Mouse (Mus musculus) hindbrain, embryonic 15.5 days (tissue): ENCODE measurements around the gene Asap3. TPM values are rescaled to one million over a fixed set of nuclear protein-coding genes. Genes with fewer than 3 reads are reported as not detected.

Experiments
- ATAC-seq: fragments of 200-750 bp; cut with Nextera tagmentation; 2 replicates; pipeline ENCODE4 v1.8.0; 2017; ENCODE audit warnings: low read depth, moderate number of reproducible peaks, moderate TSS enrichment; ENCODE audit not compliant: low FRiP score
- H3K27ac ChIP-seq: fragments of 300-500 bp; sonication (generic); replicated peaks from 2 replicates; pipeline ENCODE4 v1.5.1; 2015; ENCODE audit warnings: mild to moderate bottlenecking, inconsistent platforms
- H3K27me3 ChIP-seq: fragments of 300-500 bp; sonication (generic); 2 replicates; pipeline ENCODE4 v1.6.1; 2015; ENCODE audit warnings: control low read depth, inconsistent platforms
- H3K36me3 ChIP-seq: fragments of 300-500 bp; sonication (generic); 2 replicates; pipeline ENCODE4 v1.6.1; 2015; ENCODE audit warnings: control low read depth, inconsistent platforms
- H3K4me1 ChIP-seq: fragments of 300-500 bp; sonication (generic); replicated peaks from 2 replicates; pipeline ENCODE4 v1.6.1; 2015; ENCODE audit warnings: control low read depth, inconsistent platforms
- H3K4me2 ChIP-seq: fragments of 300-500 bp; sonication (generic); 2 replicates; pipeline ENCODE4 v1.6.1; 2015; ENCODE audit warnings: moderate library complexity, mild to moderate bottlenecking, inconsistent platforms
- H3K4me3 ChIP-seq: fragments of 300-500 bp; sonication (generic); 2 replicates; pipeline ENCODE4 v1.5.1; 2015; ENCODE audit warnings: mild to moderate bottlenecking, inconsistent platforms
- H3K9ac ChIP-seq: fragments of 300-500 bp; sonication (generic); 2 replicates; pipeline ENCODE4 v1.6.1; 2015; ENCODE audit warnings: inconsistent platforms
- H3K9me3 ChIP-seq: fragments of 300-500 bp; sonication (generic); 2 replicates; pipeline ENCODE4 v1.6.1; 2016; ENCODE audit warnings: control low read depth, inconsistent platforms
- WGBS: fragments of 180-500 bp; shearing (Covaris S2); methylation state at CpG from one replicate; pipeline ENCODE4 v1.1.7; 2015; 5-methylcytosine and 5-hydroxymethylcytosine counted together
- polyA plus RNA-seq: library from polyadenylated mRNA; unstranded; fragments of >200 nt; fragmentation: Nextera tagmentation; extraction: Ambion mirVana; gene quantifications from 2 replicates; pipeline ENCODE4 v1.2.1, GENCODE M21; 2015

Asap3 gene
- polyA plus RNA-seq, 1 experiment from 2014 or later = 5.8 TPM

- Histone ChIP-seq H3K27ac (no peak overlapping the region), H3K4me3 (peak overlapping the region; percentile 36), H3K9ac (peak overlapping the region; percentile 8; the same call in 1 of the 2 replicates), H3K4me2 (peak overlapping the region; percentile 67), H3K4me1 (peaks cover 31% of the 10 kb centered on the region), H3K27me3 (peaks cover 60% of the 10 kb centered on the region), H3K36me3 (no peaks in the 10 kb centered on the region), H3K9me3 (no peaks in the 10 kb centered on the region)
- ATAC-seq = no peak
- under 1% methylated on average over 36 of the region's 37 CpGs for WGBS
Measured at GRCm38 (mm10) chr4:136248464-136249331, 42.5 kb downstream of the Asap3 start.

GRCm38 (mm10) chr4:136249332-136249647 lies 43.1 kb downstream of the Asap3 start:
- peaks cover 31% of the 10 kb centered on the region for H3K4me1 ChIP-seq
- H3K27me3 ChIP-seq = peaks cover 60% of the 10 kb centered on the region
- peak overlapping the region; percentile 67 for H3K4me2 ChIP-seq
- peak overlapping the region; percentile 36 for H3K4me3 ChIP-seq
- H3K36me3 ChIP-seq = no peaks in the 10 kb centered on the region
- H3K27ac ChIP-seq = no peak overlapping the region
- ATAC-seq = no peak
- H3K9ac ChIP-seq = no peak overlapping the region
- 10% methylated on average over 11 of the region's 11 CpGs for WGBS
- H3K9me3 ChIP-seq = no peaks in the 10 kb centered on the region

GRCm38 (mm10) chr4:136249780-136250179 lies 43.6 kb downstream of the Asap3 start:
- H3K27ac ChIP-seq = no peak overlapping the region
- H3K4me3 ChIP-seq = no peak overlapping the region
- WGBS = 45% methylated on average over 9 of the region's 9 CpGs
- no peak overlapping the region for H3K4me2 ChIP-seq
- H3K36me3 ChIP-seq = no peaks in the 10 kb centered on the region
- H3K9me3 ChIP-seq = no peaks in the 10 kb centered on the region
- H3K27me3 ChIP-seq = peaks cover 57% of the 10 kb centered on the region
- H3K4me1 ChIP-seq = peaks cover 31% of the 10 kb centered on the region
- H3K9ac ChIP-seq = no peak overlapping the region
- no peak for ATAC-seq

GRCm38 (mm10) chr4:136255919-136256318 lies 49.8 kb downstream of the Asap3 start:
- Histone ChIP-seq H3K4me1 (peaks cover 5% of the 10 kb centered on the region), H3K27ac (no peak overlapping the region), H3K4me3 (no peak overlapping the region), H3K27me3 (no peaks in the 10 kb centered on the region), H3K9ac (no peak overlapping the region), H3K4me2 (no peak overlapping the region), H3K36me3 (no peaks in the 10 kb centered on the region), H3K9me3 (no peaks in the 10 kb centered on the region)
- 24% methylated on average over 6 of the region's 6 CpGs for WGBS
- ATAC-seq = no peak

GRCm38 (mm10) chr4:136256696-136257095 lies 50.5 kb downstream of the Asap3 start:
- Histone ChIP-seq H3K27ac (no peak overlapping the region), H3K4me1 (peaks cover 5% of the 10 kb centered on the region), H3K4me3 (no peak overlapping the region), H3K27me3 (no peaks in the 10 kb centered on the region), H3K9me3 (no peaks in the 10 kb centered on the region), H3K4me2 (no peak overlapping the region), H3K9ac (no peak overlapping the region), H3K36me3 (no peaks in the 10 kb centered on the region)
- ATAC-seq = no peak
- 85% methylated on average over 10 of the region's 10 CpGs for WGBS

GRCm38 (mm10) chr4:136259916-136260315 lies 53.8 kb downstream of the Asap3 start:
- no peak overlapping the region for H3K27ac ChIP-seq
- H3K9ac ChIP-seq = no peak overlapping the region
- no peak for ATAC-seq
- no peak overlapping the region for H3K4me3 ChIP-seq
- no peaks in the 10 kb centered on the region for H3K9me3 ChIP-seq
- H3K4me1 ChIP-seq = peaks cover 5% of the 10 kb centered on the region
- no peaks in the 10 kb centered on the region for H3K27me3 ChIP-seq
- whole genome bisulfite sequencing = 57% methylated on average over 3 of the region's 3 CpGs
- H3K4me2 ChIP-seq = no peak overlapping the region
- no peaks in the 10 kb centered on the region for H3K36me3 ChIP-seq

- Histone ChIP-seq H3K9ac (no peak overlapping the region), H3K9me3 (no peaks in the 10 kb centered on the region), H3K27ac (no peak overlapping the region), H3K4me2 (0 out of 2 replicates have a peak overlapping the region, but pooled peaks have one; percentile 21), H3K27me3 (no peaks in the 10 kb centered on the region), H3K36me3 (no peaks in the 10 kb centered on the region), H3K4me1 (peaks cover 5% of the 10 kb centered on the region), H3K4me3 (no peak overlapping the region)
- 34% methylated on average over 10 of the region's 10 CpGs for WGBS
- peak; percentile 76; the same call in 1 of the 2 replicates for ATAC-seq
Measured at GRCm38 (mm10) chr4:136260491-136261180, 54.5 kb downstream of the Asap3 start.

- Histone ChIP-seq H3K27me3 (no peaks in the 10 kb centered on the region), H3K4me1 (peaks cover 5% of the 10 kb centered on the region), H3K9ac (no peak overlapping the region), H3K36me3 (no peaks in the 10 kb centered on the region), H3K4me2 (no peak overlapping the region), H3K4me3 (no peak overlapping the region), H3K9me3 (no peaks in the 10 kb centered on the region), H3K27ac (no peak overlapping the region)
- 81% methylated on average over 10 of the region's 10 CpGs for WGBS
- ATAC-seq = no peak
Measured at GRCm38 (mm10) chr4:136261912-136262311, 55.7 kb downstream of the Asap3 start.

- ATAC-seq = no peak
- H3K4me2 ChIP-seq = no peak overlapping the region
- no peaks in the 10 kb centered on the region for H3K36me3 ChIP-seq
- H3K27ac ChIP-seq = no peak overlapping the region
- H3K9me3 ChIP-seq = no peaks in the 10 kb centered on the region
- peaks cover 5% of the 10 kb centered on the region for H3K4me1 ChIP-seq
- H3K9ac ChIP-seq = no peak overlapping the region
- H3K4me3 ChIP-seq = no peak overlapping the region
- H3K27me3 ChIP-seq = no peaks in the 10 kb centered on the region
- WGBS = 95% methylated on average over 4 of the region's 4 CpGs
Measured at GRCm38 (mm10) chr4:136263555-136263954, 57.4 kb downstream of the Asap3 start.

GRCm38 (mm10) chr4:136266716-136267343 lies 60.7 kb downstream of the Asap3 start:
- Histone ChIP-seq H3K4me1 (no peaks in the 10 kb centered on the region), H3K36me3 (no peaks in the 10 kb centered on the region), H3K4me3 (no peak overlapping the region), H3K9ac (no peak overlapping the region), H3K9me3 (no peaks in the 10 kb centered on the region), H3K4me2 (no peak overlapping the region), H3K27me3 (no peaks in the 10 kb centered on the region), H3K27ac (no peak overlapping the region)
- ATAC-seq = no peak
- 84% methylated on average over 9 of the region's 9 CpGs for WGBS

- Histone ChIP-seq H3K36me3 (no peaks in the 10 kb centered on the region), H3K4me1 (no peaks in the 10 kb centered on the region), H3K9me3 (no peaks in the 10 kb centered on the region), H3K27ac (no peak overlapping the region), H3K27me3 (no peaks in the 10 kb centered on the region), H3K9ac (no peak overlapping the region), H3K4me3 (no peak overlapping the region), H3K4me2 (no peak overlapping the region)
- no peak for ATAC-seq
- 89% methylated on average over 1 of the region's 1 CpGs for WGBS
Measured at GRCm38 (mm10) chr4:136268912-136269311, 62.7 kb downstream of the Asap3 start.

GRCm38 (mm10) chr4:136270648-136271047 lies 64.5 kb downstream of the Asap3 start:
- Histone ChIP-seq H3K36me3 (no peaks in the 10 kb centered on the region), H3K4me3 (no peak overlapping the region), H3K27me3 (no peaks in the 10 kb centered on the region), H3K9ac (no peak overlapping the region), H3K4me2 (no peak overlapping the region), H3K27ac (no peak overlapping the region), H3K4me1 (no peaks in the 10 kb centered on the region), H3K9me3 (no peaks in the 10 kb centered on the region)
- ATAC-seq = no peak
- 77% methylated on average over 8 of the region's 8 CpGs for WGBS
